Mouse (Mus musculus) embryo, embryonic 11 days (tissue): Measurements from ENCODE around the gene Ptger4.
"Not testable (repeated sequence)": the region's sequence is repeated elsewhere in the genome, so short reads cannot be mapped to it uniquely, and the experiment has no call there.

Experiments
- DNase-seq: peaks from one replicate; pipeline ENCODE4 v3.0.0-alpha.2; 2015

Gene Ptger4

GRCm38 (mm10) chr15:5237012-5237660, 6.9 kb downstream of the Ptger4 start:
- DNase-seq, result no peak

GRCm38 (mm10) chr15:5236538-5236937, 7.4 kb downstream of the Ptger4 start:
- DNase-seq, result peak; percentile 85

GRCm38 (mm10) chr15:5235527-5235926, 8.5 kb downstream of the Ptger4 start:
- peak; percentile 26 for DNase-seq

GRCm38 (mm10) chr15:5234659-5235058, 9.3 kb downstream of the Ptger4 start:
- no peak for DNase-seq

- DNase-seq, result not testable (repeated sequence)
These were observed 13.2 kb downstream of the Ptger4 start for GRCm38 (mm10) chr15:5230746-5231145.

GRCm38 (mm10) chr15:5220491-5220890, 23.5 kb downstream of the Ptger4 start:
- DNase-seq, result no peak

- DNase-seq, result no peak
These were observed 34.9 kb downstream of the Ptger4 start for GRCm38 (mm10) chr15:5209116-5209515.

GRCm38 (mm10) chr15:5205222-5205621, 38.8 kb downstream of the Ptger4 start:
- no peak for DNase-seq

GRCm38 (mm10) chr15:5196691-5197090, 47.3 kb downstream of the Ptger4 start:
- no peak for DNase-seq

- peak; percentile 19 for DNase-seq
These were observed 47.9 kb downstream of the Ptger4 start for GRCm38 (mm10) chr15:5195987-5196514.

GRCm38 (mm10) chr15:5194931-5195330, 49.1 kb downstream of the Ptger4 start:
- no peak for DNase-seq

GRCm38 (mm10) chr15:5194446-5194845, 49.5 kb downstream of the Ptger4 start:
- no peak for DNase-seq

- DNase-seq, result peak; percentile 22
These were observed 50.2 kb downstream of the Ptger4 start for GRCm38 (mm10) chr15:5193833-5194232.

- DNase-seq, result no peak
These were observed 54.4 kb downstream of the Ptger4 start for GRCm38 (mm10) chr15:5189504-5190093.

- no peak for DNase-seq
These were observed 56.0 kb downstream of the Ptger4 start for GRCm38 (mm10) chr15:5188029-5188428.

- DNase-seq, result no peak
These were observed 56.9 kb downstream of the Ptger4 start for GRCm38 (mm10) chr15:5187116-5187515.

GRCm38 (mm10) chr15:5186293-5186675, 57.7 kb downstream of the Ptger4 start:
- DNase-seq, result no peak

- DNase-seq, result peak; percentile 86
These were observed 58.4 kb downstream of the Ptger4 start, which contains the start of gene Ttc33 for GRCm38 (mm10) chr15:5185366-5186292. Ttc33 (plus strand) TSS chr15:5185525.

- DNase-seq, result peak; percentile 23
These were observed 59.2 kb downstream of the Ptger4 start for GRCm38 (mm10) chr15:5184668-5185330.

GRCm38 (mm10) chr15:5173217-5173820, 70.7 kb downstream of the Ptger4 start:
- no peak for DNase-seq

GRCm38 (mm10) chr15:5165121-5165773, 78.7 kb downstream of the Ptger4 start:
- no peak for DNase-seq

- no peak for DNase-seq
These were observed 85.2 kb downstream of the Ptger4 start for GRCm38 (mm10) chr15:5158827-5159226.
